Mouse (Mus musculus) intestine, postnatal 0 days (tissue): ENCODE results near the gene Edil3. TPM values are rescaled to one million over a fixed set of nuclear protein-coding genes. Genes with fewer than 3 reads are reported as not detected.

Experiments used
- ATAC-seq: fragments of 200-750 bp; cut with Nextera tagmentation; 2 replicates; pipeline ENCODE4 v1.8.0; 2017; ENCODE audit warnings: mild to moderate bottlenecking, moderate TSS enrichment, moderate library complexity
- H3K27ac ChIP-seq: fragments of 300-500 bp; sonication (generic); 2 replicates; pipeline ENCODE4 v1.5.1; 2014; ENCODE audit warnings: mild to moderate bottlenecking, low read depth, low read length, moderate library complexity
- H3K27me3 ChIP-seq: fragments of 300-500 bp; sonication (generic); replicated peaks from 2 replicates; pipeline ENCODE4 v1.6.1; 2014; ENCODE audit warnings: low read length, mixed read lengths; ENCODE audit not compliant: control insufficient read depth, insufficient read depth
- H3K36me3 ChIP-seq: fragments of 300-500 bp; sonication (generic); 2 replicates; pipeline ENCODE4 v1.6.1; 2014; ENCODE audit warnings: mild to moderate bottlenecking, moderate library complexity; ENCODE audit not compliant: control insufficient read depth, insufficient read depth
- H3K4me1 ChIP-seq: fragments of 300-500 bp; sonication (generic); replicated peaks from 2 replicates; pipeline ENCODE4 v1.6.1; 2014; ENCODE audit warnings: antibody characterized with exemption, low read length, mixed read lengths; ENCODE audit not compliant: control insufficient read depth, insufficient read depth
- H3K4me2 ChIP-seq: fragments of 300-500 bp; sonication (generic); replicated peaks from 2 replicates; pipeline ENCODE4 v1.6.1; 2014; ENCODE audit warnings: low read depth, mild to moderate bottlenecking, moderate library complexity
- H3K4me3 ChIP-seq: fragments of 300-500 bp; sonication (generic); 2 replicates; pipeline ENCODE4 v1.5.1; 2014; ENCODE audit warnings: low read depth, low read length
- H3K9ac ChIP-seq: fragments of 300-500 bp; sonication (generic); 2 replicates; pipeline ENCODE4 v1.6.1; 2014; ENCODE audit warnings: mild to moderate bottlenecking, low read depth, low read length
- H3K9me3 ChIP-seq: fragments of 300-500 bp; sonication (generic); 2 replicates; pipeline ENCODE4 v1.6.1; 2016; ENCODE audit warnings: mixed run types; ENCODE audit not compliant: control insufficient read depth
- CTCF ChIP-seq: sonication (generic); IDR thresholded peaks from 2 replicates; pipeline ENCODE4 v1.5.1; 2016; ENCODE audit warnings: low read depth, mild to moderate bottlenecking, control low read depth, antibody characterized with exemption, moderate library complexity
- WGBS: fragments of 180-500 bp; shearing (Covaris S2); extraction: QIAGEN DNeasy Blood & Tissue Kit; methylation state at CpG from one replicate; pipeline ENCODE4 v1.1.7; 2014; 5-methylcytosine and 5-hydroxymethylcytosine counted together
- polyA plus RNA-seq: library from polyadenylated mRNA; unstranded; fragments of >200 nt; fragmentation: Nextera tagmentation; extraction: Ambion mirVana; gene quantifications from 2 replicates; pipeline ENCODE4 v1.2.1, GENCODE M21; 2015

Gene Edil3
- polyA plus RNA-seq, 1 experiment from 2014 or later = 3.0 TPM

GRCm38 (mm10) chr13:88820686-88821308, 475 bp upstream of the Edil3 start:
- peak overlapping the region; percentile 60 for H3K4me3 ChIP-seq

DNA sequence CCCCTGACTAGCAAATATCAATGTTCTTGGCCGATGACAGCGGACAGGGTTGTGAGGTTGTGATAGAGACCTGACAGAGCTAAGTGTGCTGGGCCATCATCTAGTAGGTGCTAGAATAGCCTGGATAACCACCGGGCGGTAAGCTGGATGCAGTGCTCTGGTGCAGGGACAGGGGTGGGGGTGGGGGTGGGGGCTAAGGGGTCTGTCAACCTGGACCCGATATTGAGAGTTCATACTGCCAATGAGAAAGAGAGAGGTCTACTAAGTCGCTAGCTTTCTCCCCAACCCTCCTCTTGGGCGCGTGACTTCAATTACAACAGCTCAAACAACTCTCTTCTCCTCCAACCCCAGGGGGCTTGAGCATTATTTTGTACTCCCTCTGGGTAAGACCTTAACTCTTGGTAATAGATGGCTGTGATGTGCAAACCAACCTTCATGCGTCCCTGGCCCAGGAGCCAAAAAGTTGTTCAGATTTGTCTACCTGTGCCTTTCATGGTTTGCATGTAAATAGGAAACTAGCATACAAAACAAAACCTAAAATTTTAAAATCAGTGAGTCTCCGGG, 1.1 kb downstream of the Edil3 start:
- 32% methylated on average over 10 of the region's 10 CpGs for WGBS
- no peak for ATAC-seq
- TF ChIP-seq CTCF = no peak
- H3K4me2 ChIP-seq = peak overlapping the region; percentile 90
- H3K4me1 ChIP-seq = no peaks in the 10 kb centered on the region
- no peaks in the 10 kb centered on the region for H3K9me3 ChIP-seq
- H3K9ac ChIP-seq = 0 out of 2 replicates have a peak overlapping the region, but pooled peaks have one; percentile 50
- peak overlapping the region; percentile 60 for H3K4me3 ChIP-seq
- peaks cover 7% of the 10 kb centered on the region; the same call in 1 of the 2 replicates for H3K27me3 ChIP-seq
- H3K36me3 ChIP-seq = no peaks in the 10 kb centered on the region
- no peak overlapping the region for H3K27ac ChIP-seq

More at GRCm38 (mm10) chr13:88820686-88821308, 475 bp upstream of the Edil3 start:
- no peak for TF ChIP-seq CTCF
- Histone ChIP-seq H3K4me1 (no peaks in the 10 kb centered on the region), H3K9ac (no peak overlapping the region), H3K27me3 (peaks cover 7% of the 10 kb centered on the region; the same call in 1 of the 2 replicates), H3K36me3 (no peaks in the 10 kb centered on the region), H3K27ac (no peak overlapping the region), H3K4me2 (peak overlapping the region; percentile 90), H3K9me3 (no peaks in the 10 kb centered on the region)
- 27% methylated on average over 5 of the region's 5 CpGs for WGBS
- ATAC-seq = no peak

DNA sequence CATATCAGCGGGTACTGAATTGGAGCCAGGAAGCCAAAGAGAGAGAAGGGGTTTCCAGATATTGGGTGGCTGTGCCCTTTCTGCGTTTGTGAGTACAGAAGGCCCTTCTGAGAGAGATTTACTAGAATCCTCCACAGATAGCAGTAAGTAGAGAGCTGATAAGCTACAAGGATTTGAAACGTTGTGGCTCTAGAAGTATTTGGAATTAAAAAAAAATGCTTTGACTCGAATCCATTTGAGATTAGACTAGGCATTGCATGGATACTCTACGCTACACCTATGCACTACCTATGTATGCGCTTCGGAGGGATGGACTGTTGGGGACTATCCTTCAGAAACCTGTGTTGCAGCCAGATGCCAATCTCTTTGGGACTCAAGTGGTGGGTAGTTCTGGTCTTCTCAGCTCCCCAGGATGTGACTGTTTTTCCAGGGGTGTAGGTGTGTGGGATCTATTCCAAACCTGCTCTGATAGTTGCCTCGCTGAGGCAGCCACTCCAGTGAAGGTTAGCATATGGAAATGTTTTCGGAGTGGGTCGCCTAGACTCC, 1.8 kb downstream of the Edil3 start:
- Histone ChIP-seq H3K9me3 (no peaks in the 10 kb centered on the region), H3K4me1 (no peaks in the 10 kb centered on the region), H3K4me3 (peak overlapping the region; percentile 60), H3K27ac (no peak overlapping the region), H3K4me2 (peak overlapping the region; percentile 90), H3K36me3 (no peaks in the 10 kb centered on the region), H3K9ac (no peak overlapping the region), H3K27me3 (peaks cover 7% of the 10 kb centered on the region; the same call in 1 of the 2 replicates)
- no peak for TF ChIP-seq CTCF
- 26% methylated on average over 10 of the region's 10 CpGs for WGBS
- ATAC-seq = no peak

- Histone ChIP-seq H3K27me3 (peaks cover 7% of the 10 kb centered on the region; the same call in 1 of the 2 replicates), H3K4me2 (peak overlapping the region; percentile 90), H3K27ac (no peak overlapping the region), H3K4me3 (peak overlapping the region; percentile 60), H3K4me1 (no peaks in the 10 kb centered on the region), H3K36me3 (no peaks in the 10 kb centered on the region), H3K9me3 (no peaks in the 10 kb centered on the region), H3K9ac (no peak overlapping the region)
- ATAC-seq = 0 out of 2 replicates have a peak, but pooled peaks have one; percentile 19
- WGBS = 2% methylated on average over 25 of the region's 25 CpGs
- no peak for TF ChIP-seq CTCF
Observed at GRCm38 (mm10) chr13:88823522-88824419, 2.5 kb downstream of the Edil3 start.

GRCm38 (mm10) chr13:88824441-88824840, 3.2 kb downstream of the Edil3 start:
- no peaks in the 10 kb centered on the region for H3K36me3 ChIP-seq
- H3K27ac ChIP-seq = no peak overlapping the region
- no peaks in the 10 kb centered on the region for H3K9me3 ChIP-seq
- peaks cover 7% of the 10 kb centered on the region; the same call in 1 of the 2 replicates for H3K27me3 ChIP-seq
- H3K9ac ChIP-seq = no peak overlapping the region
- H3K4me1 ChIP-seq = no peaks in the 10 kb centered on the region
- WGBS = 30% methylated on average over 4 of the region's 4 CpGs
- H3K4me2 ChIP-seq = no peak overlapping the region; the same call in 1 of the 2 replicates
- H3K4me3 ChIP-seq = no peak overlapping the region
- no peak for ATAC-seq
- TF ChIP-seq CTCF = no peak

DNA sequence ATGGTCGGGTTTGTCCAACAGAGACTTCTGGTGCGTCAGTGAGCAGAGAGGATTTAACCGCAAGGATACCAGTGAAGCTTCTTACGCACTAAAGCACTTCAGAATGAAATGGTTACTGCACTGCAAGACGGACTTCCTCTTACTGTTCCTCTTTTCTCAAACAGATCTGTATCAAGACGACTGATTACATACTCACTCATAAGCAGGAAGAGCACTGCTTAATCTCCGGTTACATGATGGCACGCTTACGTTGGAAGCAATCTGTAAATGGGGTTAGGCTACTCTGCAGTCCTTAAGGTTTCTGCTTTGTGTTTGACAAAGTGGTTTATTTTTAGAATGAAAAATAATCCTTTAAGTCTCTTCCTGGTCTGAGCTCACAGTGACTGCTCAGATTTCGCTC, 7.1 kb downstream of the Edil3 start:
- Histone ChIP-seq H3K27ac (no peak overlapping the region), H3K4me2 (peak overlapping the region; percentile 35), H3K9me3 (no peaks in the 10 kb centered on the region), H3K4me3 (no peak overlapping the region), H3K27me3 (no peaks in the 10 kb centered on the region), H3K4me1 (no peaks in the 10 kb centered on the region), H3K9ac (no peak overlapping the region), H3K36me3 (no peaks in the 10 kb centered on the region)
- no peak for TF ChIP-seq CTCF
- no peak for ATAC-seq
- WGBS = 46% methylated on average over 10 of the region's 10 CpGs
